Mouse (Mus musculus): ENCODE data around the gene Sp110. TPM values are rescaled to one million over a fixed set of nuclear protein-coding genes. Genes with fewer than 3 reads are reported as not detected.
"Not testable (repeated sequence)": the region's sequence is repeated elsewhere in the genome, so short reads cannot be mapped to it uniquely, and the experiment has no call there.

Gene Sp110
- polyA plus RNA-seq, 1 experiment from 2014 or later, result 1.1 TPM

GRCm38 (mm10) chr1:85578372-85579010 is 20.1 kb downstream of the Sp110 start:
- not testable (repeated sequence) for ATAC-seq (ENCODE audit: low FRiP score, low TSS enrichment); H3K4me1 ChIP-seq (ENCODE audit: control insufficient read depth, insufficient read depth, low read length); H3K9ac ChIP-seq (ENCODE audit: low read depth, low read length); H3K9me3 ChIP-seq (ENCODE audit: control insufficient read depth, low read length); H3K4me3 ChIP-seq (ENCODE audit: low read length); H3K27ac ChIP-seq (ENCODE audit: low read depth, low read length); H3K36me3 ChIP-seq (ENCODE audit: control insufficient read depth, insufficient read depth, low read length); H3K27me3 ChIP-seq (ENCODE audit: control insufficient read depth, insufficient read depth, low read length); H3K4me2 ChIP-seq (replicated peaks; ENCODE audit: low read depth, low read length)
- 71% methylated on average over 3 of the region's 3 CpGs for WGBS

GRCm38 (mm10) chr1:85575376-85575775 is 23.2 kb downstream of the Sp110 start, which contains the start of gene G530012D18Rik:
G530012D18Rik (plus strand) TSS chr1:85575676.
- WGBS, result 62% methylated on average over 2 of the region's 3 CpGs

GRCm38 (mm10) chr1:85573554-85573953 is 25.1 kb downstream of the Sp110 start:
- not testable (repeated sequence) for H3K9me3 ChIP-seq (ENCODE audit: control insufficient read depth, low read length); H3K4me2 ChIP-seq (replicated peaks; ENCODE audit: low read depth, low read length); H3K4me1 ChIP-seq (ENCODE audit: control insufficient read depth, insufficient read depth, low read length); ATAC-seq (ENCODE audit: low FRiP score, low TSS enrichment); H3K27me3 ChIP-seq (ENCODE audit: control insufficient read depth, insufficient read depth, low read length); H3K9ac ChIP-seq (ENCODE audit: low read depth, low read length); H3K27ac ChIP-seq (ENCODE audit: low read depth, low read length); H3K4me3 ChIP-seq (ENCODE audit: low read length); H3K36me3 ChIP-seq (ENCODE audit: control insufficient read depth, insufficient read depth, low read length)
- WGBS, result 78% methylated on average over 4 of the region's 4 CpGs

More at GRCm38 (mm10) chr1:85575376-85575775, 23.2 kb downstream of the Sp110 start, which contains the start of gene G530012D18Rik:
- not testable (repeated sequence) for H3K27ac ChIP-seq (ENCODE audit: low read depth, low read length); ATAC-seq (ENCODE audit: low FRiP score, low TSS enrichment); H3K4me1 ChIP-seq (ENCODE audit: control insufficient read depth, insufficient read depth, low read length); H3K27me3 ChIP-seq (ENCODE audit: control insufficient read depth, insufficient read depth, low read length); H3K4me2 ChIP-seq (replicated peaks; ENCODE audit: low read depth, low read length); H3K36me3 ChIP-seq (ENCODE audit: control insufficient read depth, insufficient read depth, low read length); H3K9me3 ChIP-seq (ENCODE audit: control insufficient read depth, low read length); H3K9ac ChIP-seq (ENCODE audit: low read depth, low read length); H3K4me3 ChIP-seq (ENCODE audit: low read length)

GRCm38 (mm10) chr1:85555261-85555660 is 43.4 kb downstream of the Sp110 start:
- not testable (repeated sequence) for ATAC-seq (ENCODE audit: low FRiP score, low TSS enrichment); H3K27me3 ChIP-seq (ENCODE audit: control insufficient read depth, insufficient read depth, low read length); H3K4me1 ChIP-seq (ENCODE audit: control insufficient read depth, insufficient read depth, low read length); H3K36me3 ChIP-seq (ENCODE audit: control insufficient read depth, insufficient read depth, low read length); H3K4me3 ChIP-seq (ENCODE audit: low read length); H3K9ac ChIP-seq (ENCODE audit: low read depth, low read length); H3K9me3 ChIP-seq (ENCODE audit: control insufficient read depth, low read length); H3K27ac ChIP-seq (ENCODE audit: low read depth, low read length); H3K4me2 ChIP-seq (replicated peaks; ENCODE audit: low read depth, low read length)
- WGBS, result 88% methylated on average over 4 of the region's 4 CpGs

- H3K9ac ChIP-seq (ENCODE audit: low read depth, low read length); H3K36me3 ChIP-seq (ENCODE audit: control insufficient read depth, insufficient read depth, low read length); H3K4me1 ChIP-seq (ENCODE audit: control insufficient read depth, insufficient read depth, low read length); H3K27ac ChIP-seq (ENCODE audit: low read depth, low read length); H3K9me3 ChIP-seq (ENCODE audit: control insufficient read depth, low read length); H3K4me3 ChIP-seq (ENCODE audit: low read length); H3K27me3 ChIP-seq (ENCODE audit: control insufficient read depth, insufficient read depth, low read length); ATAC-seq (ENCODE audit: low FRiP score, low TSS enrichment); H3K4me2 ChIP-seq (replicated peaks; ENCODE audit: low read depth, low read length): not testable (repeated sequence)
These were observed 52.2 kb downstream of the Sp110 start for GRCm38 (mm10) chr1:85546442-85546841.

- not testable (repeated sequence) for H3K27ac ChIP-seq (ENCODE audit: low read depth, low read length); ATAC-seq (ENCODE audit: low FRiP score, low TSS enrichment); H3K9ac ChIP-seq (ENCODE audit: low read depth, low read length); H3K27me3 ChIP-seq (ENCODE audit: control insufficient read depth, insufficient read depth, low read length); H3K36me3 ChIP-seq (ENCODE audit: control insufficient read depth, insufficient read depth, low read length); H3K4me2 ChIP-seq (replicated peaks; ENCODE audit: low read depth, low read length); H3K4me1 ChIP-seq (ENCODE audit: control insufficient read depth, insufficient read depth, low read length); H3K9me3 ChIP-seq (ENCODE audit: control insufficient read depth, low read length); H3K4me3 ChIP-seq (ENCODE audit: low read length)
- WGBS, result 82% methylated on average over 3 of the region's 4 CpGs
These were observed 54.8 kb downstream of the Sp110 start for GRCm38 (mm10) chr1:85543818-85544217.

- not testable (repeated sequence) for H3K27ac ChIP-seq (ENCODE audit: low read depth, low read length); H3K27me3 ChIP-seq (ENCODE audit: control insufficient read depth, insufficient read depth, low read length); H3K36me3 ChIP-seq (ENCODE audit: control insufficient read depth, insufficient read depth, low read length); H3K9me3 ChIP-seq (ENCODE audit: control insufficient read depth, low read length); ATAC-seq (ENCODE audit: low FRiP score, low TSS enrichment); H3K4me2 ChIP-seq (replicated peaks; ENCODE audit: low read depth, low read length); H3K4me3 ChIP-seq (ENCODE audit: low read length); H3K9ac ChIP-seq (ENCODE audit: low read depth, low read length); H3K4me1 ChIP-seq (ENCODE audit: control insufficient read depth, insufficient read depth, low read length)
- WGBS, result 83% methylated on average over 13 of the region's 15 CpGs
These were observed 70.0 kb downstream of the Sp110 start for GRCm38 (mm10) chr1:85528451-85529110.

Other genes starting within 250 kb of the Sp110 start
- not detected in 2 replicates for gene G530012D18Rik, start 23.1 kb downstream of the Sp110 start, polyA plus RNA-seq (2014; fragmentation: Nextera tagmentation; extraction: Ambion mirVana)
- 1.2 and 2.0 TPM in 2 replicates for gene Sp140, start 1.6 kb upstream of the Sp110 start, polyA plus RNA-seq (2014; fragmentation: Nextera tagmentation; extraction: Ambion mirVana)
- 1.3 and 1.5 TPM in 2 replicates for gene Sp100, start 51.2 kb upstream of the Sp110 start, polyA plus RNA-seq (2014; fragmentation: Nextera tagmentation; extraction: Ambion mirVana)
- gene A630001G21Rik, start 179.8 kb upstream of the Sp110 start, polyA plus RNA-seq (2014; fragmentation: Nextera tagmentation; extraction: Ambion mirVana), result 0.87 and 1.8 TPM in 2 replicates
- 37.9 and 53.0 TPM in 2 replicates for gene Cab39, start 194.6 kb upstream of the Sp110 start, polyA plus RNA-seq (2014; fragmentation: Nextera tagmentation; extraction: Ambion mirVana)